Mouse (Mus musculus) myocyte (in vitro differentiated cells): Measurements from ENCODE around the gene Gm14085. TPM values are rescaled to one million over a fixed set of nuclear protein-coding genes. Genes with fewer than 3 reads are reported as not detected.

ENCODE experiments used
- H3K27me3 ChIP-seq: one replicate; pipeline ENCODE4 v1.6.1; 2011; ENCODE audit not compliant: control insufficient read depth, insufficient read depth, insufficient read length
- H3K36me3 ChIP-seq: one replicate; pipeline ENCODE4 v1.6.1; 2011; ENCODE audit not compliant: control insufficient read depth, insufficient read depth
- H3K4me2 ChIP-seq: one replicate; pipeline ENCODE4 v1.6.1; 2011; ENCODE audit warnings: low read depth, control low read depth
- H3K4me3 ChIP-seq: one replicate; pipeline ENCODE4 v1.5.1; 2011; ENCODE audit warnings: mild to moderate bottlenecking, control low read depth, moderate library complexity
- H3K79me2 ChIP-seq: one replicate; pipeline ENCODE4 v1.6.1; 2011; ENCODE audit not compliant: control insufficient read depth, insufficient read depth
- H3ac ChIP-seq: one replicate; pipeline ENCODE4 v1.6.1; 2011; ENCODE audit not compliant: control insufficient read depth, insufficient read length
- CEBPB ChIP-seq: IDR thresholded peaks from 2 replicates; pipeline ENCODE4 v1.6.1; 2011; ENCODE audit warnings: mild to moderate bottlenecking, moderate library complexity; ENCODE audit not compliant: poor library complexity, insufficient read depth, severe bottlenecking
- E2F4 ChIP-seq: IDR thresholded peaks from one replicate; pipeline ENCODE4 v1.6.1; 2011; ENCODE audit warnings: mild to moderate bottlenecking, control low read depth, moderate library complexity; ENCODE audit not compliant: insufficient read depth
- MAX ChIP-seq: IDR thresholded peaks from one replicate; pipeline ENCODE4 v1.6.1; 2011; ENCODE audit warnings: low read depth, mild to moderate bottlenecking, control low read depth
- MYOD1 ChIP-seq, 3 experiments: IDR thresholded peaks; one replicate each; pipeline ENCODE4 v1.6.1; 2011; ENCODE audit warnings: control low read depth in 2 of 3, low read depth in 2 of 3, mild to moderate bottlenecking in 2 of 3, moderate library complexity in 1 of 3; ENCODE audit not compliant: insufficient read length in 2 of 3, control insufficient read depth in 1 of 3
- MYOG ChIP-seq, 3 experiments: IDR thresholded peaks; one replicate each; pipeline ENCODE4 v1.6.1; 2011; ENCODE audit warnings: control low read depth in 2 of 3, low read depth in 2 of 3, mild to moderate bottlenecking in 2 of 3; ENCODE audit not compliant: insufficient read length in 2 of 3, control insufficient read depth in 1 of 3, insufficient read depth in 1 of 3
- POLR2A ChIP-seq: IDR thresholded peaks from one replicate; pipeline ENCODE4 v1.6.1; 2011; ENCODE audit warnings: low read depth, mild to moderate bottlenecking, control low read depth, moderate library complexity; ENCODE audit not compliant: insufficient read length
- POLR2AphosphoS2 ChIP-seq: IDR thresholded peaks from one replicate; pipeline ENCODE4 v1.6.1; 2011; ENCODE audit warnings: low read depth, control low read depth; ENCODE audit not compliant: insufficient read length
- REST ChIP-seq: IDR thresholded peaks from one replicate; pipeline ENCODE4 v1.6.1; 2011; ENCODE audit warnings: mild to moderate bottlenecking, control low read depth, moderate library complexity; ENCODE audit not compliant: insufficient read depth, insufficient read length
- SRF ChIP-seq: IDR thresholded peaks from one replicate; pipeline ENCODE4 v1.6.1; 2011; ENCODE audit warnings: low read depth; ENCODE audit not compliant: control insufficient read depth, insufficient read length
- TCF12 ChIP-seq: IDR thresholded peaks from one replicate; pipeline ENCODE4 v1.6.1; 2011; ENCODE audit warnings: mild to moderate bottlenecking, control low read depth; ENCODE audit not compliant: poor library complexity, insufficient read depth, severe bottlenecking
- TCF3 ChIP-seq: IDR thresholded peaks from one replicate; pipeline ENCODE4 v1.6.1; 2011; ENCODE audit warnings: low read depth, control low read depth; ENCODE audit not compliant: insufficient read length
- USF1 ChIP-seq: IDR thresholded peaks from one replicate; pipeline ENCODE4 v1.6.1; 2011; ENCODE audit warnings: low read depth, mild to moderate bottlenecking, control low read depth, moderate library complexity
- polyA plus RNA-seq: library from polyadenylated mRNA; unstranded; fragments of >200 nt; fragmentation: generic; extraction: Trizol; gene quantifications from one replicate; pipeline ENCODE4 v1.2.1, GENCODE M21; 2012; ENCODE audit warnings: missing spikeins

Gm14085 gene
- polyA plus RNA-seq, 1 experiment: not detected

- H3K79me2 ChIP-seq: no peaks in the 10 kb centered on the region
- H3ac ChIP-seq: no peak overlapping the region
- H3K36me3 ChIP-seq: no peaks in the 10 kb centered on the region
- H3K27me3 ChIP-seq: no peaks in the 10 kb centered on the region
- no peak for TF ChIP-seq SRF
- TF ChIP-seq POLR2AphosphoS2: no peak
- TF ChIP-seq POLR2A: no peak
- no peak for TF ChIP-seq MYOG (IDR thresholded peaks at IDR 0.05; ENCODE audit: control insufficient read depth in 1 of 3, insufficient read depth in 1 of 3, insufficient read length in 2 of 3, low read depth in 2 of 3)
- TF ChIP-seq CEBPB: no peak
- no peak for TF ChIP-seq USF1
- no peak for TF ChIP-seq MAX
- TF ChIP-seq MYOD1 (IDR thresholded peaks at IDR 0.05; ENCODE audit: control insufficient read depth in 1 of 3, insufficient read length in 2 of 3, low read depth in 2 of 3): no peak
- TF ChIP-seq TCF12: no peak
- no peak for TF ChIP-seq E2F4
- TF ChIP-seq REST: no peak
- TF ChIP-seq TCF3: no peak
- H3K4me2 ChIP-seq: no peak overlapping the region
- no peak overlapping the region for H3K4me3 ChIP-seq
These were observed 32.3 kb upstream of the Gm14085 start for GRCm38 (mm10) chr2:122452426-122452825.

- no peak for TF ChIP-seq POLR2AphosphoS2
- TF ChIP-seq TCF12: no peak
- no peak for TF ChIP-seq E2F4
- TF ChIP-seq SRF: no peak
- TF ChIP-seq TCF3: no peak
- TF ChIP-seq REST: no peak
- no peak for TF ChIP-seq USF1
- TF ChIP-seq MYOD1 (IDR thresholded peaks at IDR 0.05; ENCODE audit: control insufficient read depth in 1 of 3, insufficient read length in 2 of 3, low read depth in 2 of 3): no peak
- TF ChIP-seq MYOG (IDR thresholded peaks at IDR 0.05; ENCODE audit: control insufficient read depth in 1 of 3, insufficient read depth in 1 of 3, insufficient read length in 2 of 3, low read depth in 2 of 3): no peak
- no peak for TF ChIP-seq POLR2A
- TF ChIP-seq MAX: no peak
- no peak for TF ChIP-seq CEBPB
- Histone ChIP-seq H3K36me3 (no peaks in the 10 kb centered on the region), H3K27me3 (no peaks in the 10 kb centered on the region), H3K4me2 (peak overlapping the region; percentile 82), H3K79me2 (no peaks in the 10 kb centered on the region), H3K4me3 (no peak overlapping the region), H3ac (no peak overlapping the region)
These were observed 17.8 kb upstream of the Gm14085 start for GRCm38 (mm10) chr2:122466901-122467300.

- Histone ChIP-seq H3K27me3 (no peaks in the 10 kb centered on the region), H3K4me3 (no peak overlapping the region), H3K36me3 (no peaks in the 10 kb centered on the region), H3ac (no peak overlapping the region), H3K79me2 (no peaks in the 10 kb centered on the region), H3K4me2 (peak overlapping the region; percentile 82)
- TF ChIP-seq USF1 (no peak), SRF (no peak), TCF3 (no peak), REST (no peak), CEBPB (no peak), POLR2A (no peak), MYOD1 (IDR thresholded peaks at IDR 0.05; ENCODE audit: control insufficient read depth in 1 of 3, insufficient read length in 2 of 3, low read depth in 2 of 3) (no peak), MAX (no peak), MYOG (IDR thresholded peaks at IDR 0.05; ENCODE audit: control insufficient read depth in 1 of 3, insufficient read depth in 1 of 3, insufficient read length in 2 of 3, low read depth in 2 of 3) (no peak), POLR2AphosphoS2 (no peak), E2F4 (no peak), TCF12 (no peak)
These were observed 17.3 kb upstream of the Gm14085 start for GRCm38 (mm10) chr2:122467351-122468013.

- Histone ChIP-seq H3K79me2 (no peaks in the 10 kb centered on the region), H3K4me3 (no peak overlapping the region), H3K36me3 (no peaks in the 10 kb centered on the region), H3K4me2 (no peak overlapping the region), H3K27me3 (no peaks in the 10 kb centered on the region), H3ac (no peak overlapping the region)
- TF ChIP-seq SRF (no peak), POLR2A (no peak), USF1 (no peak), MYOD1 (IDR thresholded peaks at IDR 0.05; ENCODE audit: control insufficient read depth in 1 of 3, insufficient read length in 2 of 3, low read depth in 2 of 3) (no peak), POLR2AphosphoS2 (no peak), MYOG (IDR thresholded peaks at IDR 0.05; ENCODE audit: control insufficient read depth in 1 of 3, insufficient read depth in 1 of 3, insufficient read length in 2 of 3, low read depth in 2 of 3) (no peak), TCF12 (no peak), REST (no peak), TCF3 (no peak), CEBPB (no peak), E2F4 (no peak), MAX (no peak)
These were observed 15.5 kb upstream of the Gm14085 start for GRCm38 (mm10) chr2:122469221-122469620.
